Mouse (Mus musculus): ENCODE measurements around the gene Gabpb2. TPM values are rescaled to one million over a fixed set of nuclear protein-coding genes. Genes with fewer than 3 reads are reported as not detected.

The Gabpb2 gene
- total and polyA plus RNA-seq, 3 experiments, result 72.2 to 92.8 (median 82.2) TPM

DNA sequence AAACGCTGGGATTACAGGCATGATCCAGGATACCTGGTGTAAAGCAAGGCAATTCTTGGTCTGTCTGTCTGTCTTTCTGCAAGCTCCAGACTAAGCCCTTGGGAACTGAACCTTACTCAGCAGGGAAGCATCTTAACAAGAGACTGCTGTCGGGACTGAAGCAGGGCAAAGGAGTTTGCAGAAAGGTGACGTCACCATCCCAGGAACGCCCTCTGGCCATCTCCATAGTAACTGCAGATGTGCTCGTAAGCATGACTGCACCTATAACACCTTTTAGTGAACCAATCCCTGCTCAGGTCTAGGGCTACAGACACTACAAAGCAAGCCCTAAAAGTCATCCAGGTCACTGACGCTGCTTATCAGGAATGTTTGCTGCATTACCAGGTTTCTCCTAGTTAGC is 6.6 kb upstream of the Gabpb2 start (continued):
- no peak for TF ChIP-seq ZKSCAN1 (IDR thresholded peaks at IDR 0.05; ENCODE audit: low read depth, low read length)
- no peak for TF ChIP-seq KAT2A (conservative IDR thresholded peaks at IDR 0.05; ENCODE audit: low read depth, low read length)

DNA sequence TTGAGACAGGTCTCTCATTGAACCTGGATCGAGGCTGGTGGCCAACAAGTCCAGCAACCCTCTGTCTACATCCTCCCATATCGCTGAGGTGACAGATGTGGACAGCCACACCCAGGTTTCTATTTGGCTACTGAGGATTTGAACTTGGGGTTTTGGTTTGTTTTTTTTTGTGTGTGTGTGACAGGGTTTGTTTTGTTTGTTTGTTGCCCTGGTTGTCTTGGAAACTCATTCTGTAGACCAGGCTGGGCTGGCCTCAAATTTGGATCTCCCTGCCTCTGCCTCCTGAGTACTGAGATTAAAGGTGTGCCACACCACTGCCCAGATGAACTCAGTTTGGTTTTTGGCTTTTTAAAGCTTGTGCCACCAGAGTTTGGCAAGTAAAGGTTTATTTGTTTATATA is 5.3 kb upstream of the Gabpb2 start:
- peaks cover 16% of the 10 kb centered on the region for H3K79me2 ChIP-seq (ENCODE audit: control insufficient read depth, insufficient read depth, low read length, poor library complexity)
- H3K36me3 ChIP-seq (ENCODE audit: control insufficient read depth in 1 of 2, insufficient read depth in 2 of 2, low read length in 2 of 2), result peaks cover 3 to 19% of the 10 kb centered on the region in 2 experiments; a peak in 3 of 4 replicates
- H3K9ac ChIP-seq (ENCODE audit: control insufficient read depth, low read depth, low read length, poor library complexity, severe bottlenecking), result no peak overlapping the region
- H3K9me3 ChIP-seq (replicated peaks; ENCODE audit: insufficient read depth, low read length), result no peaks in the 10 kb centered on the region
- H3K27me3 ChIP-seq (ENCODE audit: control insufficient read depth in 1 of 2, insufficient read depth in 2 of 2, low read length in 2 of 2), result no peaks in the 10 kb centered on the region
- TF ChIP-seq GATA1 (IDR thresholded peaks at IDR 0.05; ENCODE audit: low read depth, low read length) (no peak), MXI1 (IDR thresholded peaks at IDR 0.05; ENCODE audit: low read depth, low read length) (no peak), USF1 (IDR thresholded peaks at IDR 0.05; ENCODE audit: low read depth, low read length) (no peak), CHD1 (IDR thresholded peaks at IDR 0.05; ENCODE audit: low read depth, low read length) (no peak), TCF12 (IDR thresholded peaks at IDR 0.05; ENCODE audit: low read depth, low read length) (no peak), CHD2 (IDR thresholded peaks at IDR 0.05; ENCODE audit: low read length) (no peak), POLR2A (IDR thresholded peaks at IDR 0.05; ENCODE audit: control insufficient read depth in 1 of 2, insufficient read depth in 1 of 2, low read depth in 1 of 2, low read length in 2 of 2, poor library complexity in 1 of 2) (no peak), KAT2A (conservative IDR thresholded peaks at IDR 0.05; ENCODE audit: low read depth, low read length) (no peak)
- peaks cover 5 to 10% of the 10 kb centered on the region in 2 experiments; a peak in 3 of 4 replicates for H3K4me1 ChIP-seq (ENCODE audit: control insufficient read depth in 1 of 2, insufficient read depth in 2 of 2, low read length in 2 of 2)
- DNase-seq (ENCODE audit: low read depth, low spot score), result no peak
- no peak overlapping the region for H3K27ac ChIP-seq (ENCODE audit: control insufficient read depth, low read depth, low read length)
- no peak overlapping the region for H3K4me3 ChIP-seq (ENCODE audit: control insufficient read depth in 1 of 2, insufficient read depth in 1 of 2, low read depth in 2 of 2, low read length in 2 of 2)

DNA sequence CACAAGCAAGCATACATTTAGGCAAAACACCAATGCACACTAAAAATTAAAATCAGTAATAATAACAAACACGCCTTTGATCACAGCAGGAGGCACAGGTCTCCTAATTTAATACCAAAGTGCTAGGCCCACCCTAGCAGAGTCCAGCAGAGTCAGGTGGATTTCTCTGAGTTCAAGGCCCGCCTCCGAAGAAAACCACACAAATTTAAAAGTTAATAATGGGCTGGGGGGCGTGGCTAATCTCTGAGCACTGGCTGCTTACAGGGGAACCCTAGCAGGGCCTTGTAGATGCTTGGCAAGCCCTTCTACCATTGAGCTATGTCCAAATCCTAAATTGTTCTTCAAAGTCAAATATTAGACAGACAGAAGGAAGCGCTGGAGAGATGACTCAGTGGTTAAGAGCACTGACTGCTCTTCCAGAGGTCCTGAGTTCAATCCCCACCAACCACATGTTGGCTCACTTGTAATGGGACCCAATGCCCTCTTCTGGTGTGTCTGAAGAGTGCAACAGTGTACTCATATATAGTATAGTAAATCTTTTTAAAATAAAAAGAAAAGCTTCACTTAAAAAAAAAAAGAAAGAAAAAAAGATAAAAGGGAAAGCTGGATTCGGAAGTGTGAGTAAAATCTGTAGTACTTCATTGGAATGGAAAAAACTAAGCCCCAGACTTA is 886 bp upstream of the Gabpb2 start:
- H3K27ac ChIP-seq (ENCODE audit: control insufficient read depth, low read depth, low read length), result peak overlapping the region; percentile 90
- no peaks in the 10 kb centered on the region for H3K9me3 ChIP-seq (replicated peaks; ENCODE audit: insufficient read depth, low read length)
- H3K4me3 ChIP-seq (ENCODE audit: control insufficient read depth in 1 of 2, insufficient read depth in 1 of 2, low read depth in 2 of 2, low read length in 2 of 2), result peak overlapping the region; percentile 36 to 74
- H3K9ac ChIP-seq (ENCODE audit: control insufficient read depth, low read depth, low read length, poor library complexity, severe bottlenecking), result peak overlapping the region; percentile 82
- peaks cover 3 to 25% of the 10 kb centered on the region in 2 experiments; a peak in 3 of 4 replicates for H3K36me3 ChIP-seq (ENCODE audit: control insufficient read depth in 1 of 2, insufficient read depth in 2 of 2, low read length in 2 of 2)
- DNase-seq (ENCODE audit: low read depth, low spot score), result peak; percentile 99
- peaks cover 23% of the 10 kb centered on the region for H3K79me2 ChIP-seq (ENCODE audit: control insufficient read depth, insufficient read depth, low read length, poor library complexity)
- no peaks in the 10 kb centered on the region for H3K27me3 ChIP-seq (ENCODE audit: control insufficient read depth in 1 of 2, insufficient read depth in 2 of 2, low read length in 2 of 2)
- TF ChIP-seq CTCF (IDR thresholded peaks at IDR 0.05 in 2 of 3, conservative IDR thresholded peaks at IDR 0.05 in 1 of 3; ENCODE audit: control insufficient read depth in 1 of 3, insufficient read depth in 1 of 3, low read depth in 2 of 3, low read length in 3 of 3, poor library complexity in 1 of 3, severe bottlenecking in 1 of 3) (peak in 1 of 3 experiments; percentile 51; a peak in 2 of 6 replicates), KAT2A (conservative IDR thresholded peaks at IDR 0.05; ENCODE audit: low read depth, low read length) (no peak)
- peaks cover 8 to 14% of the 10 kb centered on the region in 2 experiments for H3K4me1 ChIP-seq (ENCODE audit: control insufficient read depth in 1 of 2, insufficient read depth in 2 of 2, low read length in 2 of 2)

DNA sequence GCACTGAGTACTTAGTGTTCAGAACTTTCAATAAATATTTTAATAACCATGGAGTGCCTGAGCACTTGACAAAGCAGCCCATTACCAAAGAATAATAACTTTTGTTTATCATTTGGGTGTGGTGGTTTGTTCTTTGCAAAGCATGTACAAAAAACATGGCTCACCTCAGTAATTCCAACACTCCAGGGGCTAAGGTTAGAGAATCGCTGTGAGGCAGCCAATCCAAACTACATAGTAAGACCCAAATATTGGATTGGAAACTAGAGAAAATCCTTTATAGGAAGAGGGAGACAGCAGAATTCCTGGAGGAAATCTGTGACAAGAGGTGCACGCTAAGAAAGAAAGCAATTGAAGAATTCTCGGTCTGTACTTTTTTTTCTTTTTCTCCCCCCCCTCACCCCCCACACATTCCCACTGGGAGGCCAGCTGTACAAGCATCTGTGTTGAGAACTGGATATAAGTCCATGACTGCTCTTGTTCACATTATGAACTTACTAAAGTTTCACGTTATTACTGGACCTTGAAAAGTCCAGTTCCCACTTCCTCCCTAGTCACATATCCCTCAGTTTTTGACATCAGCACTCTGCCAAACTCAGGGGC is 961 bp downstream of the Gabpb2 start:
- Histone ChIP-seq H3K4me3 (ENCODE audit: control insufficient read depth in 1 of 2, insufficient read depth in 1 of 2, low read depth in 2 of 2, low read length in 2 of 2) (peak overlapping the region; percentile 41 to 74), H3K36me3 (ENCODE audit: control insufficient read depth in 1 of 2, insufficient read depth in 2 of 2, low read length in 2 of 2) (peaks cover 6 to 25% of the 10 kb centered on the region in 2 experiments), H3K27me3 (ENCODE audit: control insufficient read depth in 1 of 2, insufficient read depth in 2 of 2, low read length in 2 of 2) (no peaks in the 10 kb centered on the region), H3K27ac (ENCODE audit: control insufficient read depth, low read depth, low read length) (peak overlapping the region; percentile 65), H3K9me3 (replicated peaks; ENCODE audit: insufficient read depth, low read length) (no peaks in the 10 kb centered on the region), H3K9ac (ENCODE audit: control insufficient read depth, low read depth, low read length, poor library complexity, severe bottlenecking) (peak overlapping the region; percentile 82), H3K79me2 (ENCODE audit: control insufficient read depth, insufficient read depth, low read length, poor library complexity) (peaks cover 25% of the 10 kb centered on the region), H3K4me1 (ENCODE audit: control insufficient read depth in 1 of 2, insufficient read depth in 2 of 2, low read length in 2 of 2) (peaks cover 8 to 14% of the 10 kb centered on the region in 2 experiments)
- no peak for TF ChIP-seq HCFC1 (IDR thresholded peaks at IDR 0.05; ENCODE audit: low read depth, low read length)
- TF ChIP-seq CHD1 (IDR thresholded peaks at IDR 0.05; ENCODE audit: low read depth, low read length), result no peak
- TF ChIP-seq ZNF384 (IDR thresholded peaks at IDR 0.05; ENCODE audit: low read depth, low read length), result no peak
- no peak for TF ChIP-seq MAFK (IDR thresholded peaks at IDR 0.05; ENCODE audit: borderline replicate concordance, low read depth, low read length)
- no peak for TF ChIP-seq ZKSCAN1 (IDR thresholded peaks at IDR 0.05; ENCODE audit: low read depth, low read length)
- TF ChIP-seq MXI1 (IDR thresholded peaks at IDR 0.05; ENCODE audit: low read depth, low read length), result no peak
- TF ChIP-seq EP300 (IDR thresholded peaks at IDR 0.05; ENCODE audit: low read depth in 1 of 2, low read length in 2 of 2), result no peak
- no peak for TF ChIP-seq TAL1 (IDR thresholded peaks at IDR 0.05; ENCODE audit: low read length)
- no peak for TF ChIP-seq RCOR1 (IDR thresholded peaks at IDR 0.05; ENCODE audit: low read depth, low read length)
- no peak for TF ChIP-seq ETS1 (IDR thresholded peaks at IDR 0.05; ENCODE audit: low read depth, low read length)
- TF ChIP-seq RAD21 (IDR thresholded peaks at IDR 0.05; ENCODE audit: low read depth, low read length), result no peak
- no peak for TF ChIP-seq CHD2 (IDR thresholded peaks at IDR 0.05; ENCODE audit: low read length)
- TF ChIP-seq MAZ (IDR thresholded peaks at IDR 0.05; ENCODE audit: low read depth, low read length), result no peak
- peak; percentile 55 for DNase-seq (ENCODE audit: low read depth, low spot score)
